In the genomic region with DNA sequence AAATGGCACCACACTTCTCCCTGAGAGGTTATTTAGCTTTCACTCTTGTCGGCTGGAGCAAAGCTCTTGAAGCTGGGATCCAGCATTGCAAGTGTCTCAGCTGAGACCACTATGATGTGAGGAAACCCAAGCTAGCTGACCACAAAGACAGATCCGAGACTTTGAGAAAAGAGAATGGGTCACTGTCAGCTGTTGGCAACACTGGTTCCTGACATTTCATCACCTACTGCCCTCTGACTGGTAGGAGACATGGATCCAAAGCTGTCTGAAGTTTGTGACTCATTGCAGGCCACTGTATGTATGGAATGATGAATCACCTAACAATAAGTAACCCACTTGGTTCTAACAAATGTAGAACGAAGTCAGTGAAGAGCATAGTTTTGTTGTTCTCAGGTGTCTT, we compare ENCODE assay signal across 17 mouse cellular contexts.
"Had no signal": no experiment of that assay in that cellular context is flagged by ENCODE, and none has a peak within 500 bp of the region (broad histone marks: within the 10 kb centered on the region; RNA-seq: fewer than 3 reads in every experiment).

No protein-coding gene starts in this region.

- H3K4me3 ChIP-seq: limb, embryonic 10.5 days; limb, embryonic 13.5 days; liver, embryonic 12.5 days; liver, embryonic 15.5 days; lung, embryonic 15.5 days; midbrain, embryonic 12.5 days; midbrain, embryonic 15.5 days; neural tube, embryonic 13.5 days had no signal

- H3K27ac ChIP-seq: limb, embryonic 10.5 days; limb, embryonic 13.5 days; liver, embryonic 12.5 days; liver, embryonic 15.5 days; lung, embryonic 15.5 days; macrophage; midbrain, embryonic 12.5 days; midbrain, embryonic 15.5 days; neural tube, embryonic 13.5 days had no signal

- H3K36me3 ChIP-seq: limb, embryonic 10.5 days; limb, embryonic 13.5 days; liver, embryonic 12.5 days; liver, embryonic 15.5 days; lung, embryonic 15.5 days; midbrain, embryonic 12.5 days; midbrain, embryonic 15.5 days had no signal

- H3K9me3 ChIP-seq: limb, embryonic 10.5 days; limb, embryonic 13.5 days; liver, embryonic 12.5 days; liver, embryonic 15.5 days; lung, embryonic 15.5 days; midbrain, embryonic 12.5 days; midbrain, embryonic 15.5 days; neural tube, embryonic 13.5 days had no signal

- ATAC-seq: liver, embryonic 12.5 days; midbrain, embryonic 15.5 days had no signal

- H3K27me3 ChIP-seq: liver, embryonic 12.5 days; liver, embryonic 15.5 days; lung, embryonic 15.5 days; midbrain, embryonic 12.5 days; midbrain, embryonic 15.5 days; neural tube, embryonic 13.5 days had no signal

- H3K4me2 ChIP-seq: limb, embryonic 13.5 days; liver, embryonic 12.5 days; liver, embryonic 15.5 days; lung, embryonic 15.5 days; midbrain, embryonic 12.5 days; midbrain, embryonic 15.5 days; neural tube, embryonic 13.5 days had no signal

- H3K9ac ChIP-seq: limb, embryonic 13.5 days; liver, embryonic 12.5 days; liver, embryonic 15.5 days; lung, embryonic 15.5 days; midbrain, embryonic 12.5 days; midbrain, embryonic 15.5 days; neural tube, embryonic 13.5 days had no signal

- H3K4me1 ChIP-seq: limb, embryonic 13.5 days had no signal

- DNase-seq: kidney, adult 9 months; kidney, postnatal 14 days; kidney, postnatal 4 days; liver; lung, adult 18-20 months; retina, postnatal 1 day; thymus, adult 18-20 months; thymus, postnatal 36 days had no signal
